Mouse (Mus musculus) ES-Bruce4 (cell line): ENCODE results near the gene Rxra.

Source experiments
- CTCF ChIP-seq: IDR thresholded peaks from one replicate; pipeline ENCODE4 v1.8.1; 2011; ENCODE audit warnings: low read depth, low read length
- EP300 ChIP-seq: IDR thresholded peaks from 2 replicates; pipeline ENCODE4 v1.6.1; 2011; ENCODE audit warnings: low read depth, low read length; ENCODE audit not compliant: insufficient read depth
- POLR2A ChIP-seq: IDR thresholded peaks from one replicate; pipeline ENCODE4 v1.8.1; 2011; ENCODE audit warnings: low read length; ENCODE audit not compliant: insufficient read depth

- no peak for TF ChIP-seq POLR2A
- TF ChIP-seq CTCF = no peak
- no peak for TF ChIP-seq EP300
Measured at GRCm38 (mm10) chr2:27738396-27738795, 62.2 kb downstream of the Rxra start.
